Mouse (Mus musculus) midbrain, embryonic 10.5 days (tissue): ENCODE results near the gene Tcn2. TPM values are rescaled to one million over a fixed set of nuclear protein-coding genes. Genes with fewer than 3 reads are reported as not detected.
A peak's percentile ranks its signal among the peaks of the same experiment; 100 is the strongest.

Experiments used
- DNase-seq: peaks from one replicate; pipeline ENCODE4 v3.0.0-alpha.2; 2017; ENCODE audit warnings: low spot score
- H3K27ac ChIP-seq: fragments of 300-500 bp; sonication (generic); replicated peaks from 2 replicates; pipeline ENCODE4 v1.5.1; 2016; ENCODE audit warnings: mild to moderate bottlenecking
- H3K27me3 ChIP-seq: fragments of 300-500 bp; sonication (generic); 2 replicates; pipeline ENCODE4 v1.6.1; 2016; ENCODE audit warnings: low read depth, mild to moderate bottlenecking; ENCODE audit not compliant: poor library complexity, severe bottlenecking
- H3K36me3 ChIP-seq: fragments of 300-500 bp; sonication (generic); 2 replicates; pipeline ENCODE4 v1.6.1; 2016; ENCODE audit warnings: mild to moderate bottlenecking, moderate library complexity
- H3K4me1 ChIP-seq: fragments of 300-500 bp; sonication (generic); 2 replicates; pipeline ENCODE4 v1.6.1; 2016
- H3K4me3 ChIP-seq: fragments of 300-500 bp; sonication (generic); 2 replicates; pipeline ENCODE4 v1.5.1; 2016; ENCODE audit warnings: mild to moderate bottlenecking, moderate library complexity
- H3K9me3 ChIP-seq: fragments of 300-500 bp; sonication (generic); replicated peaks from 2 replicates; pipeline ENCODE4 v1.6.1; 2016; ENCODE audit warnings: mild to moderate bottlenecking
- WGBS: fragments of 180-500 bp; shearing (Covaris S2); methylation state at CpG from one replicate; pipeline ENCODE4 v1.1.7; 2016; 5-methylcytosine and 5-hydroxymethylcytosine counted together
- polyA plus RNA-seq: library from polyadenylated mRNA; unstranded; fragments of >200 nt; fragmentation: Nextera tagmentation; extraction: Ambion mirVana; gene quantifications from 2 replicates; pipeline ENCODE4 v1.2.1, GENCODE M21; 2016

Tcn2 gene
- polyA plus RNA-seq = 24.5 and 28.1 TPM in 2 replicates

- H3K9me3 ChIP-seq = no peaks in the 10 kb centered on the region
- peaks cover 20% of the 10 kb centered on the region for H3K4me1 ChIP-seq
- DNase-seq = peak; percentile 83
- H3K4me3 ChIP-seq = peak within 1 kb of the TSS; percentile 73
- WGBS = under 1% methylated on average over 22 of the region's 26 CpGs
- H3K36me3 ChIP-seq = 0 out of 2 replicates have a peak, but pooled peaks cover 3% of the 10 kb centered on the region
- H3K27ac ChIP-seq = peak within 1 kb of the TSS; percentile 82
- H3K27me3 ChIP-seq = no peaks in the 10 kb centered on the region
Measured at GRCm38 (mm10) chr11:3931511-3932211, at the start of gene Tcn2. Tcn2 (minus strand) TSS chr11:3932159.

GRCm38 (mm10) chr11:3981536-3981935, 49.6 kb upstream of the Tcn2 start:
- WGBS = 73% methylated on average over 6 of the region's 6 CpGs

GRCm38 (mm10) chr11:3978421-3978820, 46.5 kb upstream of the Tcn2 start:
- Histone ChIP-seq H3K4me1 (peaks cover 12% of the 10 kb centered on the region), H3K9me3 (no peaks in the 10 kb centered on the region), H3K4me3 (no peak overlapping the region), H3K27me3 (peaks cover 11% of the 10 kb centered on the region), H3K36me3 (peaks cover 87% of the 10 kb centered on the region), H3K27ac (no peak overlapping the region)
- DNase-seq = no peak
- WGBS = 91% methylated on average over 5 of the region's 5 CpGs

More at GRCm38 (mm10) chr11:3981536-3981935, 49.6 kb upstream of the Tcn2 start:
- no peak overlapping the region for H3K27ac ChIP-seq
- no peak overlapping the region for H3K4me3 ChIP-seq
- peaks cover 31% of the 10 kb centered on the region for H3K27me3 ChIP-seq
- H3K9me3 ChIP-seq = no peaks in the 10 kb centered on the region
- H3K36me3 ChIP-seq = peaks cover 56% of the 10 kb centered on the region
- DNase-seq = no peak
- H3K4me1 ChIP-seq = peaks cover 27% of the 10 kb centered on the region

- H3K36me3 ChIP-seq = peaks cover 99% of the 10 kb centered on the region
- H3K4me1 ChIP-seq = no peaks in the 10 kb centered on the region
- no peaks in the 10 kb centered on the region for H3K27me3 ChIP-seq
- H3K4me3 ChIP-seq = no peak within 1 kb of the TSS
- no peaks in the 10 kb centered on the region for H3K9me3 ChIP-seq
- H3K27ac ChIP-seq = no peak within 1 kb of the TSS
- no peak for DNase-seq
- WGBS = 94% methylated on average over 6 of the region's 6 CpGs
Measured at GRCm38 (mm10) chr11:3976678-3977077, 44.7 kb upstream of the Tcn2 start, which contains the start of gene 4930556J24Rik. 4930556J24Rik (minus strand) TSS chr11:3976778.

- 78% methylated on average over 3 of the region's 3 CpGs for WGBS
Measured at GRCm38 (mm10) chr11:3974311-3974710, 42.4 kb upstream of the Tcn2 start.

GRCm38 (mm10) chr11:3973081-3973480, 41.1 kb upstream of the Tcn2 start:
- Histone ChIP-seq H3K27me3 (no peaks in the 10 kb centered on the region), H3K36me3 (peaks cover 100% of the 10 kb centered on the region), H3K4me3 (no peak overlapping the region), H3K4me1 (no peaks in the 10 kb centered on the region), H3K27ac (no peak overlapping the region), H3K9me3 (no peaks in the 10 kb centered on the region)
- 94% methylated on average over 7 of the region's 7 CpGs for WGBS
- DNase-seq = no peak

More at GRCm38 (mm10) chr11:3974311-3974710, 42.4 kb upstream of the Tcn2 start:
- no peaks in the 10 kb centered on the region for H3K4me1 ChIP-seq
- no peaks in the 10 kb centered on the region for H3K27me3 ChIP-seq
- peaks cover 100% of the 10 kb centered on the region for H3K36me3 ChIP-seq
- no peak overlapping the region for H3K4me3 ChIP-seq
- DNase-seq = no peak
- H3K27ac ChIP-seq = no peak overlapping the region
- H3K9me3 ChIP-seq = no peaks in the 10 kb centered on the region

- peaks cover 88% of the 10 kb centered on the region for H3K36me3 ChIP-seq
- 95% methylated on average over 7 of the region's 7 CpGs for WGBS
- no peak for DNase-seq
- no peaks in the 10 kb centered on the region for H3K9me3 ChIP-seq
- H3K27me3 ChIP-seq = no peaks in the 10 kb centered on the region
- no peak overlapping the region for H3K27ac ChIP-seq
- H3K4me3 ChIP-seq = no peak overlapping the region
- H3K4me1 ChIP-seq = peaks cover 11% of the 10 kb centered on the region
Measured at GRCm38 (mm10) chr11:3970361-3970760, 38.4 kb upstream of the Tcn2 start.

- no peak for DNase-seq
- H3K9me3 ChIP-seq = no peaks in the 10 kb centered on the region
- no peak overlapping the region for H3K4me3 ChIP-seq
- H3K36me3 ChIP-seq = peaks cover 83% of the 10 kb centered on the region
- H3K4me1 ChIP-seq = peaks cover 16% of the 10 kb centered on the region
- WGBS = 86% methylated on average over 3 of the region's 3 CpGs
- H3K27ac ChIP-seq = no peak overlapping the region
- no peaks in the 10 kb centered on the region for H3K27me3 ChIP-seq
Measured at GRCm38 (mm10) chr11:3969837-3970236, 37.9 kb upstream of the Tcn2 start.

- H3K4me3 ChIP-seq = peak overlapping the region; percentile 89
- H3K9me3 ChIP-seq = no peaks in the 10 kb centered on the region
- H3K4me1 ChIP-seq = peaks cover 22% of the 10 kb centered on the region
- no peaks in the 10 kb centered on the region for H3K27me3 ChIP-seq
- H3K27ac ChIP-seq = peak overlapping the region; percentile 92
- WGBS = 17% methylated on average over 11 of the region's 11 CpGs
- DNase-seq = no peak
- peaks cover 30% of the 10 kb centered on the region for H3K36me3 ChIP-seq
Measured at GRCm38 (mm10) chr11:3964416-3965172, 32.6 kb upstream of the Tcn2 start.

- DNase-seq = peak; percentile 85
- H3K27ac ChIP-seq = peak within 1 kb of the TSS; percentile 92
- WGBS = under 1% methylated on average over 31 of the region's 31 CpGs
- H3K9me3 ChIP-seq = no peaks in the 10 kb centered on the region
- peaks cover 22% of the 10 kb centered on the region for H3K4me1 ChIP-seq
- no peaks in the 10 kb centered on the region for H3K27me3 ChIP-seq
- peaks cover 22% of the 10 kb centered on the region for H3K36me3 ChIP-seq
- H3K4me3 ChIP-seq = peak within 1 kb of the TSS; percentile 89
Measured at GRCm38 (mm10) chr11:3963610-3964415, 31.9 kb upstream of the Tcn2 start, which contains the start of gene Pes1. Pes1 (plus strand) TSS chr11:3963975.

- Histone ChIP-seq H3K36me3 (peaks cover 16% of the 10 kb centered on the region), H3K4me1 (peaks cover 22% of the 10 kb centered on the region), H3K27me3 (no peaks in the 10 kb centered on the region), H3K4me3 (peak overlapping the region; percentile 89), H3K27ac (peak overlapping the region; percentile 92), H3K9me3 (no peaks in the 10 kb centered on the region)
- peak; percentile 29 for DNase-seq
- 76% methylated on average over 10 of the region's 10 CpGs for WGBS
Measured at GRCm38 (mm10) chr11:3963155-3963554, 31.2 kb upstream of the Tcn2 start.

- 81% methylated on average over 3 of the region's 3 CpGs for WGBS
- peaks cover 7% of the 10 kb centered on the region for H3K36me3 ChIP-seq
- H3K27me3 ChIP-seq = no peaks in the 10 kb centered on the region
- peaks cover 22% of the 10 kb centered on the region for H3K4me1 ChIP-seq
- H3K27ac ChIP-seq = no peak overlapping the region
- DNase-seq = no peak
- no peaks in the 10 kb centered on the region for H3K9me3 ChIP-seq
- H3K4me3 ChIP-seq = no peak overlapping the region
Measured at GRCm38 (mm10) chr11:3961761-3962160, 29.8 kb upstream of the Tcn2 start.
